Mouse (Mus musculus) stomach, postnatal 0 days (tissue): ENCODE measurements around the gene Srd5a1.

Experiments used
- CTCF ChIP-seq: IDR thresholded peaks from 2 replicates; pipeline ENCODE4 v1.5.1; 2016; ENCODE audit warnings: antibody characterized with exemption, low read depth, mild to moderate bottlenecking, moderate library complexity
- EP300 ChIP-seq: optimal IDR thresholded peaks from 2 replicates; pipeline ENCODE3; 2016; ENCODE audit warnings: antibody characterized with exemption

DNA sequence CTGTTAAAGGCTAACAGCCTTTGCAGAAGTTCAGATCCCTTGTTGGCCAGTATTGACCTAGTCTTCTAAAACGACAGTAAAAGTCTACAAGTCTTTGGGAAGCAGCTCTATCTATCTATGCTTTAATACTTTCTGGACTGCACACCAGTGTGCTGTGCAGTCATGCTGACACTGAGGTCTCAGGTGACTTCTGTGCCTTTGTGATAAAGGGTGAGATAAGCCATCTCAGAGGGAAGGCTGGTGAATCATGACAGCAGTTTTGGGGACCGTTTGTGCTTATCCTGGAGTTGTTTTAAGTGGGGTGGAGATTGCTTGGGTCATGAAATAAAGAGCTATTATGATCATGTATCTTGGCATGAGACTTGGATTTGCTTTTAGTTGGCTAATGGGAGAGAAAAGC is 22.7 kb upstream of the Srd5a1 start:
- TF ChIP-seq CTCF (no peak), EP300 (no peak)
